Mouse (Mus musculus) lung, postnatal 10 days (tissue): ENCODE data around the gene Cass4.

Experiments used
- DNase-seq: peaks from one replicate; pipeline ENCODE4 v3.0.0; 2021

The Cass4 gene

DNA sequence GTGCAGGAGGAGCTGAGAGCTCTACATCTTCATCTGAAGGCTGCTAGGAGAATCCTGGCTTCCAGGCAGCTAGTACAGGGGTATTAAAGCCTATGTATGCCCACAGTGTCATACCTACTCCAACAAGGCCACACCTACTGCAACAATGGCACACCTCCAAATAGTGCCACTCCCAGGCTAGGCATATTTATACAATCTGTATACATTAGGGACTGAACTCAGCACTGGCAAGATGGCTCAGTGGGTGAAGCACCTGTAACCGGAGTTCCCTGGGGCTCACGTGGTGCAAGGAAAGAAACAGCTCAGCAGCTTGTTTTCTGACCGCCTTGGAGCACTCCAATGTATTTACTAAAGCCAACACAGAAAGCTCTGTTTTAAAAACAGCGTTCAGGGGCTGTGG, 52.0 kb downstream of the Cass4 start:
- no peak for DNase-seq

DNA sequence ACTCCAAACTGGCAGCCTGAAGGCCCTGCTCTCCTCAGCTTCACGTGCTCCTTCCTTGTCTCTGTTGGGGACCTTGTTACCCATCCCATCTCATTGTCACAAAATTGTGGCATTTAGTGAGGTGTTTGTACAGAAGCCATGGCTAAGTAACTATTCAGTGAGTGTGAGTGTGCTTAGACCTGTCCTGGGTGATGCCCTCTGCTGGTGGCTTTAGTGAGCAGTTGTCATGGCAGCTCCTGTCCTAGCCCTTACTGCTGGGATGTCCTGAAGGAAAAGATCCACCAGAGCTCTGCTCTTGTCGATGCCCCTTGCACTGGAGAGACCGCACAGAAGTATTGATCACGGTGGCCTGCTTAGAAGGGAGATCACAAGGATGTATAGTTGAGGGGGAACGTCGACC, 53.7 kb downstream of the Cass4 start:
- DNase-seq: peak; percentile 34

DNA sequence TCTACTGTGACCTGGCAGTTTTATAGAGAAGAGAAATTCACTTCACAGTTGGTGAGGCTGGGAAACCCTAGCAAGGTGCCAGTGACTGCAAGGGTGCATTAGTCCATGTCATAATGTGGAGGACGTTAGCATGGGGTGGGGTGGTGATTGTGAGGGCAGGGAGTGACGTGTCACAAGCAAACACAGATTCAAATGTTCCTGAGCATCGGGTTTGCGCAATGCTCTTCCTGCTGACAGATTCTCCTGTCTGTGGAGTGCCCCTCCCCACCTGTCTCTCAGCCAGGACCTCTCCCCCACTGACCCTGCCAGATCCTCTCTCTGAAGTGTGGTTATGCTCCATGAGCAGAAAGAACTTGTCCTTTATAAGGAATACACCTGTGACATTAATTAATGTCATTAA, 54.7 kb downstream of the Cass4 start:
- DNase-seq: no peak

DNA sequence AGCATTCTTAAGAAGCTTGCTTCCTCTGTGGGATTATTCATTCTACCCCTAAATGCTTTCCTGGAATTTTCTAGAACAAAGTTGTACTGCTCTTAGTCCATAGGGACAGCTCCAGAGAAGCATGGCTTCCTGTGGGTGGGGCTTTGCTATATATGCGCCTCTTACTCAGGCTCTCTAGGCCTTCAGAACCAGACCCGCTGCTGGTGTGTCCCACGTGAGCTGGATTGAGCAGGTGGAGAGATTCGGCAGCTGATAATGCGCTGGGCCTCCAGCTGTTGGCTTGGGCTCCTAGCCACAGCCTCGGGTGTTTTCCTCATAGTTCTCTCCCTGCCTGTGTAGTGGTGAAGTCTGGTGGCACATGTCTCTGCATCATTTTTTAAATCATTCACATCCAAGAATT, 57.0 kb downstream of the Cass4 start:
- DNase-seq: no peak

DNA sequence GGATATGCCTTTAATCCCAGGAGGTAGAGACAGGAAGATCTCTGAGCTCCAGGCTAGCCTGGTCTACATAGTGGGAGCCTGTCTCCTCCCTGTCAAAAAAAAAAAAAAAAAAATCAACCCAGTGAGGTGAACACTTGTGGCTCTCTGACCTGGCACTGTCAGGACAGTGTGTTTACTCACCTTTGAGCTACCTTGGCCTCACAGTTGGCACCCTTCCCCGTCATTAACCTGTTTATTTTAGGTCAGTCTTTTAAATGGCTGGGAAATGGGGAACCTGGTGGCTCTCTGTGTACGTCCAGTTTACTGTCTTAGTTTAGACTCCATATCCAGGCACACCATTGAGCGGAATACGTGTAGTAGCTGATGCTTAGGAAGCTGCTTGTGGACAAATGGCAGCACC, 58.4 kb downstream of the Cass4 start:
- DNase-seq: no peak

DNA sequence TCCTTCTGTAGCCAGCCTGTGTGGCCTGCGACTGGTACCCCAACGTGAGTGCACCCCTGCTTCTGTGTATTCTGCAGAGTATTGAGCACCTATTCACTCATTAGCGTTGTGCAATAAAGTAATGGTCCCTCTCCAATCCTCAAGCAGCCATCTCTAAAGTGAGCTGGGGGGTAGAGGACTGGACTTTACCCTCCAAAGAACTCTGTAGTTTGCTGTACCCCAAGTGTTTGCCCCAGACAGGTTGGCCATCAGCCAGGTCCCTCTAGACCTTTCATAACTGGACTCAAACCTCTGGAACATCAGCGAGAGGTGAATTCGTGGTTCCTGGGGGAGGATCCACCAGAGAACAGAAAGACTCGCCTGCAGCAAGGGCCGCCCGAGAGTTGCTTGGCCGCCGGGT, 58.9 kb downstream of the Cass4 start:
- DNase-seq: no peak

DNA sequence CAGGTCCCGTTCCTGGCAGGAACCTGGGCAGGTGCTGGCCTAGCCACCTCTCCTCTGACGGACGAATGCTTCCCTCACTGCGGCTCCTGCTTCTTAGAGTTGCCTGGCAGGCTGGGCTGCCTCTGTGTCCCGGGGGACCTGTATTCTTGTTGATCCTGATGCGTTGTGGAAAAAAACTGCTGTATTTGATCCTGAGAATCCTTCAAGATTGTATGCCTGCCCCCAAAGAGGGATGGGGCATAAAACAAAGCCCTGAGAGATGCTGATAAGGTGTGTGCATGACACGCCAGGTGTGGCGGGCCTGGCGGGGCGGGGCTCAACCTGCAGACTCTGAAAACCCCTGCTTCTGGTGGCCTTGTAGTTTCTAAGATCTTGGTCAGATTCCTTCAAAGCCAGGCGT, 64.9 kb downstream of the Cass4 start, which contains the start of gene Gcnt7:
Gcnt7 (minus strand) TSS at position 101 of the 400 bp plus-strand sequence.
- DNase-seq: no peak

DNA sequence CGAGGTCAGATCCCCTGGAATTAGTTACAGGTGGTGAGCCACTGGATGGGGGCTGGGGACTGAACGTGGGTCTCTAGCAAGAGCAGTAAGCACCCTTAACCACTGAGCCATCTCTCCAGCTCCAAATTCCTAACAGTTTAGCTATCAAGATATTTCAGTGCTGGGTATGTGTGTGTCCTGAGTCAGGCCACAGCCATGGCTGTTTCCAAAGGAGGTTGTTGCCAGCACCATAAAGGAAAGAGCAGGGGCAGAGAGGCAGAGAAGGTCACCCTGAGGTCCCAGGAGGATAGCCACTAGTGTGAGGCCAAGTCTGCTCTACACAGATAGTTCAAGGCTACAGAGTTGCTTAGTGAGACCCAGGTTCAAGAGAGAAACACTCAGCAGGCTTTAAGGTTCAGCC, 67.1 kb downstream of the Cass4 start:
- DNase-seq: no peak

DNA sequence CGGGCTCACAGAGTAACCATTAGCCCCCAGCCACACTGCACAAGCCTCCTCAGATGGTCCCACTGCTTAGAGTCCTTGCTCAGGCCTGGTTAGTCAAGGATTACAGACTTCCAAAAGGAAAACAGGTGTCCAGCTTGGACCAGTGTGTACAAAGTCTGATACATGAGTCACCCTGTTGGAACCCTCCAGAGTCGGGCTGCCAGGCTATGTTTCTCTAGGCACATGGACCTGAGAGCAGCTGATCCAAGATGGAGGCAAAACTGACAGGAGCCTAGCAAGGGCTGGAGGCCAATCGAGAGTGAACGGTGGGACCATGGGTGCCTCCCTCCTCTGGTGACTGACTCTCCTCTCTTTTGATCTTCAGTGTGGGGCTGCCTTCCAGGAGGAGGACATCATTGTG, 69.2 kb downstream of the Cass4 start:
- no peak for DNase-seq

DNA sequence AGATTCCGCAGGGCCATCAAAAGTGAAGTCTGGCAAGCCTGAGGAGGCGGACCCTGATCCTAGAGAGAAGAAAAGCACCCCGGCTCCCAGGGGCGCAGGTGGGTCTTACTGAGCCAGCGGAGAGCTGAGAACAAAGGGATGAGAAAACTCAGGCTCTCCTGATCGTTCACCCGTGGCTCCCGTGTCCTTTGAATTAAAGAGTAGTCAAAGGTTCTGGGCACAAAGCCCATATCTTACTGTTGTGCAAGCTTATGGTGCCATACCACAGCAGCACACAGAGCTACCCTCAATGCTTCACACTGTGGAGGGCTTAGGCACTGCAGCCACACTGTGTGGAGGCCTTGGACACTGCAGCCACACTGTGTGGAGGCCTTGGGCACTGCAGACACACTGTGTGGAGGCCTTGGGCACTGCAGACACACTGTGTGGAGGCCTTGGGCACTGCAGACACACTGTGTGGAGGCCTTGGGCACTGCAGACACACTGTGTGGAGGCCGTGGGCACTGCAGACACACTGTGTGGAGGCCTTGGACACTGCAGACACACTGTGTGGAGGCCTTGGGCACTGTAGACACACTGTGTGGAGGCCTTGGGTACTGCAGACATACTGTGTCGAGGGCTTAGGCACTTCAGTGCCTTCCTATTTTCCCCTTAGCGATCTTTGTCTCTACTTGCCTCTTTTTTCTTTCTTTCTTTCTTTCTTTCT, 73.0 kb downstream of the Cass4 start:
- DNase-seq: no peak

DNA sequence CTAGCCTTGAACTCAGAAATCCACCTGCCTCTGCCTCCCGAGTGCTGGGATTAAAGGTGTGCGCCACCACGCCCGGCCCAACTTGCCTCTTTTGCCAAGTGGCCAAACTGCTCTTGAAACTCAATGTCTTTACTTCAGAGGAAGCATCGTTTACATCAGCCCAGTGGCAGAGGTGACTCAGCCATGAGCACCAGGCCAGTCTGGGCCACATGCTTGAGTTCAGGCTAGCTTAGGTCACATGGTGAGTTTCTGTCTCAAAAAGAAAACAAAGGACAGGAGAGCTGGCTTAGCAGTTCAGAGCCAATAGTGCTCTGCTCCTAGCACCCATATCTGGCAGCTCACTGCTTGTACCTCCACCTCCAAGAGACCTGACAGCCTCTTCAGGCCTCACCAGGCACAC, 73.6 kb downstream of the Cass4 start:
- DNase-seq: no peak

DNA sequence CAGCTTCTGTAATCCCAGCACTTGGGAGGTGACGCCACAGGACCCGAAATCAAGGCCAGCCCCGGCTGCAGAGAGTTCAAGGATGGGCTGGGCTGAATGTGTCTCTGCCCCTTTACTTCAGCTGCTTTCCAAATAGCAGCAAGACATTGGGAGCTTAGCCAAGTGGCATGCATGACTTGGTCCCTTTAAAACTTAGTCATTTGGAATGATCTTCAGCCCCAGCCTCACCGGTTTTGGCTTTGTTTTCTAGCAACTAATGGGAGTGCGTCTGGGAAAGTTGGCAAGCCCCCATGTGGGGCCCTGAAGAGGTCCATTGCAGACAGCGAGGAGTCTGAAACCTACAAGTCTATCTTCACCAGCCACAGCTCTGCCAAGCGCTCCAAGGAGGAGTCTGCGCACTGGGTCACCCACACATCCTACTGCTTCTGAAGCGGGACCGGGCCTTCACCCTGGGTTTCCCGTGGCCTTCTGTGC, 74.8 kb downstream of the Cass4 start:
- peak; percentile 69 for DNase-seq

DNA sequence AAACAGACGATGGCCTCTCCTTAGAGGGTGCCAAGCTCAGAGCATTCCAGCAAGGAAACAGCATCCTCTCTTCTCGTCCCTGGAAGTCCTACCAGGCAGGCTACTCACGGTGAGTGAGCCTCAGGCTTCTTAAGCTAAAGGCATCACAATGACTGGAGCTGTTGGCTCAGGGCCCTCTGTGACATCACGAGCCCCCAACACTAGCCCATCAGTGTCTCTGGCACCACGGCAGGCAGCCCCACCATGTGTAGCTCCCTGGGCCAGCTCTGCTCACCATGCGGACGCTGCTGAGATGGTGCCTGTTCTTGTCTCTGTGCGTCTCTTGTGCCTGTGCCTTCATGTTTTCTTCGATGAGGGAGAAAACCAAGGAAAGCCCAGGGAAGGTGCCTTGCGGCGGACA, 78.7 kb downstream of the Cass4 start, which contains the start of gene Fam209:
Fam209 (plus strand) TSS at position 203 of the 400 bp plus-strand sequence.
- no peak for DNase-seq

DNA sequence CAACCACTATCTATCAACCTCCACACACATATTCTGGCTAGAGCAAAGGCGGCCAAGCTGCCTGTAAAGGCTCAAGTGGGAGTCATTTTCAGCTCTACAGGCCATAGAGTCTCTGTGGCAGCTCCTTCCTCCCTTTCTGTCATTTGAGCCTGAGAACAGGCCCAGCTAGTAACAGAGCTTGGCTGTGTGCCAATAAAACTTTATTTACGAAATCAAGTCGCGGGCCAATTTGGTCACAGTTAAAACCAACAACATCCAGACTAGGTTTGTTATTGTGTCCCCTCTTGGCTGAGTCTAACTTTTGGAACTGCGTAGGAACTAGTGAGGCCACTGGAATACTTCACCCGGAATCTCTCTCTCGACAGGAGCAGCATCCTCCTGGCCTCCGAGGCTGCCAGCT, 80.0 kb downstream of the Cass4 start:
- peak; percentile 53 for DNase-seq

DNA sequence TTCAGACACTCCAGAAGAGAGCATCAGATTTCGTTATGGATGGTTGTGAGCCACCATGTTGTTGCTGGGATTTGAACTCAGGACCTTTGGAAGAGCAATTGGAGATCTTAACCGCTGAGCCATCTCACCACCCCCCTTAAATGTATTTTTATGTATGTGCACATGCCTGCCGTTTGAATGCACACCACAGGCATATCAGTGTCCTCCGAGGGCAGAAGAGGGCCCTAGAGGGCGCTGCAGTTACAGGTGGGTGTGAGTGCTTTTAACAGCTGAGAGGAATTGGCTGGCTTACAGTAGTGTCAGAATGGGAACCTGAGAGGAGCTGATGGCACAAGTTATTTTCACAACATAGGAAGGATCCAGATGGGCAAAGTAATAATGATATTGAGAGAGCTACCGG, 81.4 kb downstream of the Cass4 start:
- peak; percentile 34 for DNase-seq

DNA sequence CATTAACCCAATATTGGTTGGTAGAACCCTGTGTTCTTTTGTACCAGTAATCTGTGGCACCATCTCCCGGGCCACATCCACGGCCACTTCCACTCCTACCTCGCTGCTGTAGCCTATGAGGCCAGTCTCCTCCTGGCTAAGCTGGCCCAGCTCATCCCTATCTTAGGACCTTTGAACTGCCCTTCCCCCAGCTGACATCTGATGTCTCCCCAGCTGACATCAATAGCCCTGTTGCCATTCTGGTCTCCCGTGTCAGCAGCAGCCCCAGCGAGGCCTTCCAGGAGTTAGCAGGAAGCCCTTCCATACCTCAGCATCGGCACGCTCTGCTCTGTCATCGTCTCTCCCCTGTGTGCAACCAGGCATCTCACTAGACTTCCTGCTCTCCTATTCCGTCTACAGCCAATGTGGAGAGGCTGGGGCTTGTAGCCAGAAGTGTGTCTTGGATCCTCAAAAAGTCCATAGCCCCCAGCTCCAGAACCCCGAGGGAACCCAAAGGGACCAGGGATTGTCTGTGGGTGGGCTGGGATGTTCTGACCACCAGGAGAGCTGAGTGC, 83.2 kb downstream of the Cass4 start:
- no peak for DNase-seq

DNA sequence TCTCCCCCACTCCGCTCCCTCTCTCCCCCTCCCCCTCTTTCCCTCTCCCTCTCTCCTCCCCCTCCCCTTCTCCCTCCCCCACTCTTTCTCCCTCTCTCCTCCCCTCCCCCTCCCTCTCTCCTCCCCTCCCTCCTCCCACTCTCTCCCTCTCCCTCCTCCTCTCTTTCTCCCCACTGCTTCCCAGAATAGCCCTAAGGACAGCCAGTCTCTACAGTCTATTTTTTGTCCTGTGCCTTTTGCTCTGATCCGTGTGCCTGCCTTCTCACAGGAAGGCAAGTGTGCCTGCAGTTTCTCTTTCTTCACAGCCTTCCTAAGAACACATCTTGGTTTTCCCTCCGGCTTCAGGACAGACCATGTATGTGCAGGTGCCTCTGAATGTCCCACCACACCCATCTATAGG, 83.8 kb downstream of the Cass4 start:
- DNase-seq: no peak

DNA sequence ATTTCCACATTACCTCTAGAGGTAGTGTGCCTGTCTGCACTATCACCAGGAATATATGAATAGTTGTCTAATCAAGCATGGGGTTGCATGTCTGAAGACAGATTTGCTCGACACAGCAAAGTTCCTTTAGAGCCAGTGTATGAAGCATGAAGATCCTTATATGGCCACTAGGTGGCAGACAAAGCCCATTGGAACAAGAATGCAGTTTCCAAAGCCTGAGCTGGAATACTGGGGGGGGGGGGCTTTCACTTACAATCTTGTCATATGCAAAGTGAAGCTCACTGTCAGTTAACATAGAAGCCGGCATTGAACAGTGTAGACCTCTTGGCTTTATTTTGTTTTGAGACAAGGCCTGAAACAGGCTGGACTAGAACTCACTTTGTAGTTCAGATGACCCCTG, 84.3 kb downstream of the Cass4 start:
- peak; percentile 72 for DNase-seq

DNA sequence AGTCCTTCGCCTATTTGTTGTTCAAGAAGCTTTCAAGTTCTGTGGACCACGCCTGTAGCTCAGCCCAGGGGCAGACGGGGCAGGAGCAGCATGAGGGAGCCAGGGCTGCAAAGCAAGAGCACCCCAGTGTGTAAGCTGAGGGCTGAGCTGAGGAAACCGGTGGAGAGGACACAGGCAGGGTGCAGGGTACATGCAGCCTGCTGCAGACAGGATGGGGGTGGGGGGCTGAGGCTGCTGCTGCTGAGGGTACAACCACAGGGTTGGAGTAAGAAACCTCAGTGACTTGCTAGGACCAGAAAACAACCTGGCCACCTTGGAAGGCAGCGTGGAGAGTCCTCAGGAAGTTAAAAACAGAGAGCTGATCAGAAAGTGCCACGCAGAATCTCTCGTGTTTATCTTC, 86.7 kb downstream of the Cass4 start:
- no peak for DNase-seq

DNA sequence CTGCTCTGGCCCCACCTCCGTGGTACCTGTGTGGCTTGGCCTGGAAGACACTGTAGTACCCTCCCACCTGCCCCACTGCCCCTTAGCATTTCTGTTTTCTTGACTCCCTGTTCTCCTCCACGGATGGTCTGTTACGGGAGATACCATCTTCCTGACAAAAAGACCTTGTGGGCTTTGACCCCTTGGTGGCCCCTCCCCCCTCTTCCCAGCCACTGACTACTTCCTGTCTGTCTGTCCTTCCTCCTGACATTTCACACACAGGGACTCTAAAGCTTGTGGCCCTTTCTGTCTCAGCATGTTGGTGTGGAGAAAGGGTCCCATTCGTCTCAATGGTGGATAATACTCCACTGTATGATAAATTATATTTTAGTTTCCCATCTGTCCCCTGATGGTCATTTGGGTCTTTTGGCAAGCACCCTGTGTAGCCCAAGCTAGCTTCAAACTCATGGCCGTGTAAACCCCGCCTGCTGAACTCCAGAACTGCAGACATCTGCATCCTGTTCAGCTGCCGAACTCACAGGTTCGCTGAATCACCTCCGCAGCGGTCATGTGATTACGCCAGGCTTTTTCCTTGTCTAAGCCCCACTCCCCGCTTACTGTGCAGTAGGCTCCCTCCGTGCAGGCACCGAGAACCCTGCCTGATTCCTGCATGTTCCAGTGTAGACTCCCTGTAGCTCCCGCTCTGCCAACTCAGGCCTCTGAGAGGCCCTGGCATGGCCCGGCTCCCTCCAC, 88.2 kb downstream of the Cass4 start:
- DNase-seq: no peak
